Mouse (Mus musculus) kidney, embryonic 14.5 days (tissue): ENCODE data around the gene Arl14ep. TPM values are rescaled to one million over a fixed set of nuclear protein-coding genes. Genes with fewer than 3 reads are reported as not detected.

ENCODE experiments used
- ATAC-seq: fragments of 200-750 bp; cut with Nextera tagmentation; 2 replicates; pipeline ENCODE4 v1.8.0; 2017; ENCODE audit warnings: moderate number of reproducible peaks, mild to moderate bottlenecking, moderate TSS enrichment, moderate library complexity; ENCODE audit not compliant: low FRiP score, low TSS enrichment
- H3K27ac ChIP-seq: fragments of 300-500 bp; sonication (generic); 2 replicates; pipeline ENCODE4 v1.5.1; 2014; ENCODE audit warnings: low read depth, mild to moderate bottlenecking, low read length, moderate library complexity, mixed read lengths
- H3K27me3 ChIP-seq: fragments of 300-500 bp; sonication (generic); 2 replicates; pipeline ENCODE4 v1.6.1; 2014; ENCODE audit warnings: mild to moderate bottlenecking, low read length; ENCODE audit not compliant: control insufficient read depth, insufficient read depth
- H3K36me3 ChIP-seq: fragments of 300-500 bp; sonication (generic); 2 replicates; pipeline ENCODE4 v1.6.1; 2014; ENCODE audit warnings: low read length, mixed read lengths; ENCODE audit not compliant: control insufficient read depth, insufficient read depth
- H3K4me1 ChIP-seq: fragments of 300-500 bp; sonication (generic); 2 replicates; pipeline ENCODE4 v1.6.1; 2014; ENCODE audit warnings: low read length, mixed read lengths; ENCODE audit not compliant: control insufficient read depth, insufficient read depth
- H3K4me2 ChIP-seq: fragments of 300-500 bp; sonication (generic); replicated peaks from 2 replicates; pipeline ENCODE4 v1.6.1; 2014; ENCODE audit warnings: low read depth, mild to moderate bottlenecking, low read length
- H3K4me3 ChIP-seq: fragments of 300-500 bp; sonication (generic); 2 replicates; pipeline ENCODE4 v1.5.1; 2014; ENCODE audit warnings: mild to moderate bottlenecking, low read length
- H3K9ac ChIP-seq: fragments of 300-500 bp; sonication (generic); 2 replicates; pipeline ENCODE4 v1.6.1; 2014; ENCODE audit warnings: low read depth, mild to moderate bottlenecking, low read length, moderate library complexity
- H3K9me3 ChIP-seq: fragments of 300-500 bp; sonication (generic); 2 replicates; pipeline ENCODE4 v1.6.1; 2016; ENCODE audit warnings: low read length; ENCODE audit not compliant: control insufficient read depth
- WGBS: fragments of 180-500 bp; shearing (Covaris S2); extraction: QIAGEN DNeasy Blood & Tissue Kit; methylation state at CpG from one replicate; pipeline ENCODE4 v1.1.7; 2014; 5-methylcytosine and 5-hydroxymethylcytosine counted together
- polyA plus RNA-seq: library from polyadenylated mRNA; unstranded; fragments of >200 nt; fragmentation: Nextera tagmentation; extraction: Ambion mirVana; gene quantifications from 2 replicates; pipeline ENCODE4 v1.2.1, GENCODE M21; 2014

Arl14ep gene
- polyA plus RNA-seq, 1 experiment from 2014 or later = 53.4 TPM

- Histone ChIP-seq H3K4me2 (no peak overlapping the region), H3K9me3 (no peaks in the 10 kb centered on the region), H3K27ac (no peak overlapping the region), H3K9ac (no peak overlapping the region), H3K27me3 (no peaks in the 10 kb centered on the region), H3K4me1 (no peaks in the 10 kb centered on the region), H3K4me3 (no peak overlapping the region), H3K36me3 (no peaks in the 10 kb centered on the region)
- ATAC-seq = no peak
- 81% methylated on average over 3 of the region's 3 CpGs for WGBS
These were observed 44.3 kb downstream of the Arl14ep start for GRCm38 (mm10) chr2:106929906-106930305.

Other genes starting within 250 kb of the Arl14ep start
- not detected in 2 replicates for gene Fshb, start 85.2 kb upstream of the Arl14ep start, polyA plus RNA-seq